Mouse (Mus musculus) liver, postnatal 0 days (tissue): ENCODE results near the gene Serpinb1a. TPM values are rescaled to one million over a fixed set of nuclear protein-coding genes. Genes with fewer than 3 reads are reported as not detected.

Experiments used
- ATAC-seq: fragments of 200-750 bp; cut with Nextera tagmentation; 2 replicates; pipeline ENCODE4 v1.8.0; 2017; ENCODE audit warnings: mild to moderate bottlenecking, moderate library complexity
- DNase-seq: peaks from one replicate; pipeline ENCODE4 v3.0.0-alpha.2; 2016
- H3K27ac ChIP-seq: fragments of 300-500 bp; sonication (generic); 2 replicates; pipeline ENCODE4 v1.5.1; 2014; ENCODE audit warnings: antibody characterized with exemption, moderate library complexity, mild to moderate bottlenecking, low read depth
- H3K27me3 ChIP-seq: fragments of 300-500 bp; sonication (generic); 2 replicates; pipeline ENCODE4 v1.6.1; 2014; ENCODE audit warnings: low read length, control low read depth, mixed read lengths; ENCODE audit not compliant: insufficient read depth
- H3K36me3 ChIP-seq: fragments of 300-500 bp; sonication (generic); replicated peaks from 2 replicates; pipeline ENCODE4 v1.6.1; 2014; ENCODE audit warnings: mild to moderate bottlenecking, control low read depth, low read length, moderate library complexity, mixed read lengths; ENCODE audit not compliant: insufficient read depth
- H3K4me1 ChIP-seq: fragments of 300-500 bp; sonication (generic); 2 replicates; pipeline ENCODE4 v1.6.1; 2014; ENCODE audit warnings: antibody characterized with exemption, mild to moderate bottlenecking, control low read depth; ENCODE audit not compliant: insufficient read depth
- H3K4me2 ChIP-seq: fragments of 300-500 bp; sonication (generic); 2 replicates; pipeline ENCODE4 v1.6.1; 2014; ENCODE audit warnings: low read depth, mild to moderate bottlenecking, low read length, moderate library complexity, mixed read lengths
- H3K4me3 ChIP-seq: fragments of 300-500 bp; sonication (generic); 2 replicates; pipeline ENCODE4 v1.5.1; 2014; ENCODE audit warnings: low read depth, low read length
- H3K9ac ChIP-seq: fragments of 300-500 bp; sonication (generic); replicated peaks from 2 replicates; pipeline ENCODE4 v1.6.1; 2014; ENCODE audit warnings: mild to moderate bottlenecking, moderate library complexity
- H3K9me3 ChIP-seq: fragments of 300-500 bp; sonication (generic); 2 replicates; pipeline ENCODE4 v1.6.1; 2016; ENCODE audit warnings: mild to moderate bottlenecking, control low read depth, low read length, mixed read lengths
- CTCF ChIP-seq: sonication (generic); IDR thresholded peaks from 2 replicates; pipeline ENCODE4 v1.5.1; 2016; ENCODE audit warnings: antibody characterized with exemption, low read depth
- EP300 ChIP-seq: IDR thresholded peaks from 2 replicates; pipeline ENCODE4 v1.6.1; 2016; ENCODE audit warnings: antibody characterized with exemption, low read depth, mild to moderate bottlenecking
- WGBS: fragments of 180-500 bp; shearing (Covaris S2); extraction: QIAGEN DNeasy Blood & Tissue Kit; methylation state at CpG from one replicate; pipeline ENCODE4 v1.1.7; 2014; ENCODE audit not compliant: insufficient replicate concordance; 5-methylcytosine and 5-hydroxymethylcytosine counted together
- polyA plus RNA-seq: library from polyadenylated mRNA; unstranded; fragments of >200 nt; fragmentation: Nextera tagmentation; extraction: Ambion mirVana; gene quantifications from 2 replicates; pipeline ENCODE4 v1.2.1, GENCODE M21; 2015

The Serpinb1a gene
- polyA plus RNA-seq, 1 experiment from 2014 or later, result 50.4 TPM

DNA sequence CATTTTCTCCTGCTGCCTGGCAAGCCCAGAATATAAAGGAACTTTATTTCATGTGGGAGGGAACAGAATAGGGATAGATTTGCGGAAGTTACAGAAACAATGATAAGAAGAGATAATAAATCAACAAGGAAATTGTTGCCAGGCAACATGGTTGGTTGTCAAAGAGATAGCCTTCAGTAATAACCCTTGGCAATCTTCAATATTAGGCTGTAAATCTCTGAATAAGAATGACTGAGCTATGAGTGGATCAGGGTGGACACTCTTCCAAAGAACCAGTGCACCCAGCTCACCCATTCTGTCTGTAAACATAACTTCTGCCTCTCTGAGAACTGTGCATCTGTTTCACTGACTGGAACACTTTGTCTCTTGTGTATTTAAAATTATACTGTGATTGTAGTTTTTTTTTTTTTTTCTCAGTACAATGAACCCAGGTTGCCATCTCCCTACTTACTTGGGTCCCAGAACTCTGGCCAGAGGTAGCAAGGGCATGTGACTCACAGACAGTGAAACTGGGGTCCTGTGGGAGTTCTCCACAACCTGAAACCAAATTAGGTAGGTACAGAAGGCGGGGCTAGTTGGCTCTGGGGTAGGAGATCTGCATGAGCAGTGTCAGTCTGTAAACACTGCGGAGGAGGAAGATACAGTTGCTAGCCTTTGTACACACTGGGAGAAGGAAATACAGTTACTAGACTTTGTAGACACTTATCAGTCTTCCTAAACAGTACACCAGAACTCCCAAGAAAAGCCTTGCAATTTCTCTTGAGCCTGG is 19.3 kb downstream of the Serpinb1a start:
- Histone ChIP-seq H3K36me3 (no peaks in the 10 kb centered on the region), H3K9me3 (no peaks in the 10 kb centered on the region), H3K27me3 (no peaks in the 10 kb centered on the region), H3K27ac (peak overlapping the region; percentile 19), H3K4me3 (no peak overlapping the region), H3K9ac (no peak overlapping the region), H3K4me1 (peaks cover 15% of the 10 kb centered on the region; the same call in 1 of the 2 replicates), H3K4me2 (no peak overlapping the region)
- 46% methylated on average over 3 of the region's 3 CpGs for WGBS
- TF ChIP-seq EP300 (no peak), CTCF (no peak)
- ATAC-seq (no peak), DNase-seq (no peak)

DNA sequence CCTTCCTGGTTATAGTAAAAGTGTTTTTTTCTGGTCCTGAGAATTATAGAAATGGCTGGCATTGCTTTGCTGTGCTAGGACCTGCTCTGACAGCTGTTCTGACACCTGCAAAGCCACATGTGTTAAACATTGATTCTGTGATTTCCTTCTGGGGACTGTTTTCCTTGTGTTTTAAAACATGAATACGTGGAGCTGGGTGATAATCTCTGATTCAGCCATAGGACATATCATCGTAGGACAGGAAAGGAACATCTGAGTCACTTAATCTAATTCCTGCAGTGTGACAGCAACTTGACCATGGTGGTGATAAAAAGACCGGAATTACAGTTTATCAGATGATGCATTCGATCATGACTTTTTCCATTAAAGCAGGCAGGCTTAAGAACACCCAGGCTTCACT is 22.1 kb downstream of the Serpinb1a start:
- H3K27me3 ChIP-seq, result no peaks in the 10 kb centered on the region
- no peaks in the 10 kb centered on the region for H3K9me3 ChIP-seq
- no peak overlapping the region for H3K9ac ChIP-seq
- TF ChIP-seq CTCF, result no peak
- peak; percentile 52; the same call in 1 of the 2 replicates for TF ChIP-seq EP300
- H3K36me3 ChIP-seq, result no peaks in the 10 kb centered on the region
- H3K4me2 ChIP-seq, result no peak overlapping the region
- no peak for ATAC-seq
- H3K4me3 ChIP-seq, result no peak overlapping the region
- DNase-seq, result no peak
- WGBS, result 51% methylated on average over 4 of the region's 4 CpGs
- H3K4me1 ChIP-seq, result peaks cover 17% of the 10 kb centered on the region; the same call in 1 of the 2 replicates
- no peak overlapping the region for H3K27ac ChIP-seq

DNA sequence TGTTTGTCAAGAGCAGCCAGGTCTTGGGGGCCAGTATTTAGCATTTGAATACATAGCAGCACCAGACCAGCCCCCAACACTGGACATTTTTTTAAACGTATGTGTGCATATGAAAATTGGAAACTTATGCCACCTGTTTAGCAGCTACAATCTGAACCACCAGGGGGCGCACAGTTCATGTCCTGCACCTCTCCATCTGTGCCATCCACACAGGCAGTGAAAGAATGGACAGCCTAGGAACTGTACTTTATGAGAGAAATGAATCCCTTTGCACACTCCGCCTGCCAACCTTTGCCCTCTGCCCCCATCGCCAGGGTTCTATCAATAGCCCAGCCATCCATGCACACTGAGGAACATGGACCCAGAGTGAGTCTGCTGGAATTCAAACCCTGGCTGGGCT is 23.0 kb downstream of the Serpinb1a start:
- whole genome bisulfite sequencing, result 39% methylated on average over 4 of the region's 4 CpGs
- peak; percentile 90 for TF ChIP-seq CTCF
- no peak for TF ChIP-seq EP300
- Histone ChIP-seq H3K36me3 (peaks cover 5% of the 10 kb centered on the region; the same call in 1 of the 2 replicates), H3K4me2 (no peak overlapping the region), H3K9ac (no peak overlapping the region), H3K9me3 (no peaks in the 10 kb centered on the region), H3K27ac (peak overlapping the region; percentile 75), H3K4me3 (no peak overlapping the region), H3K4me1 (peaks cover 17% of the 10 kb centered on the region; the same call in 1 of the 2 replicates), H3K27me3 (no peaks in the 10 kb centered on the region)
- DNase-seq, result peak; percentile 81
- peak; percentile 30; the same call in 1 of the 2 replicates for ATAC-seq

DNA sequence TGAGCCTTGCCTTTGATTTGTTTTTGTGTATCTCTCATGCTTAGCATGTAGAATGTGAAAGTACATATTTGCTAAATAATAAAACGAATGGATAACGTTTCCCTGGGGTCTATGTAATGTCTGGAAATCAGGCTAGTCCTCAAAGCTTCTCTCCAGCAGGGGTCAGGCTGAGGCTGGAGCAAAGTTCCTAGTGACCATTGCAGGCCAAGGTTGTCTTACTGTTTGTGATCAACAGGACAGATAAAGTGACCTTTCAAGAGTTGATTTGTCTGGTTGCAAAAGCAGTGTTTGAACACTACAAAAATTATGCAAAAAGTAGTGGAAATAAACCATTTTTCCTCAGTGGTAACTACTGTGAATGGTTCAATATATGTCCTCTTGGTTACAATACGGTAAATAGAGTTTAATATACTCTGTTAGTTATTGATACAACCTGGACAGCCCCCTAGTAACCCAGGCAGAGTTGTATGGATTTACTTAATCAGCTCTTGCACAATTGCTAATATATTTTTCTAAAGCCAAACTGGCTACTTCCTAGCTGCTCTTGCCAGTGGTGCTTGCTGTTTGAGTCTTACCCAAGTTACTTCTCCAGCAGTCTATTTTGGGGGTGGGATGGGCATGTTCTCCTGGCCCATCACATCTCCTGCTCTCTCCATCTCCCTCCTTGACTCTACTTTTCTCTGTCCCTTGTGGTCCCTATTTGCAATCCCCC is 23.7 kb downstream of the Serpinb1a start:
- no peaks in the 10 kb centered on the region for H3K27me3 ChIP-seq
- H3K4me2 ChIP-seq, result no peak overlapping the region
- no peak overlapping the region; the same call in 1 of the 2 replicates for H3K9ac ChIP-seq
- H3K27ac ChIP-seq, result peak overlapping the region; percentile 75
- no peak overlapping the region for H3K4me3 ChIP-seq
- H3K36me3 ChIP-seq, result peaks cover 5% of the 10 kb centered on the region; the same call in 1 of the 2 replicates
- peak; percentile 68 for ATAC-seq
- TF ChIP-seq CTCF, result peak; percentile 64
- 0 out of 2 replicates have a peak, but pooled peaks have one; percentile 8 for TF ChIP-seq EP300
- peaks cover 17% of the 10 kb centered on the region; the same call in 1 of the 2 replicates for H3K4me1 ChIP-seq
- DNase-seq, result peak; percentile 47
- no peaks in the 10 kb centered on the region for H3K9me3 ChIP-seq
- WGBS, result 59% methylated on average over 3 of the region's 3 CpGs

DNA sequence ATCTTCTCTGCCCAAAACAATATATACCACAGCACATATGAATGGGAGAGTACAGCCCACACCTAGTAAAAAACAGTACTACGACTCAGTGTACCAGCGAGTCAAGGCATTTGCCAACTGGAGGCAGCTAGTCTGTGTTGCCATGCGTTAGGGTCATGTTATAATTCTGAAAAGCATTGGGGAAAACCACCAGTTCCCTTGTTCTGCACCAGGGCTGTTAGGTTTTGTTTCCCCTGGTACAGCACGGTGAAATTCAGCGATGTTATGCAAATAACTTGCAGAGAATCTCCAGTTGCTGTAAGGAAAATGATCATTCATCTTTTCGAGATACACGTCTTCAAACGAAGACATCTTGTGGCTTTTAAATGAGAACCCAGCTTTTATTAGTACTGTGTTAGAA is 25.4 kb downstream of the Serpinb1a start:
- DNase-seq (no peak), ATAC-seq (no peak)
- H3K4me1 ChIP-seq, result peaks cover 12% of the 10 kb centered on the region; the same call in 1 of the 2 replicates
- H3K4me3 ChIP-seq, result no peak overlapping the region
- no peaks in the 10 kb centered on the region for H3K27me3 ChIP-seq
- no peak overlapping the region for H3K4me2 ChIP-seq
- peaks cover 18% of the 10 kb centered on the region; the same call in 1 of the 2 replicates for H3K36me3 ChIP-seq
- 77% methylated on average over 8 of the region's 8 CpGs for WGBS
- TF ChIP-seq EP300, result no peak
- no peak for TF ChIP-seq CTCF
- peak overlapping the region; percentile 74; the same call in 1 of the 2 replicates for H3K27ac ChIP-seq
- no peaks in the 10 kb centered on the region for H3K9me3 ChIP-seq
- no peak overlapping the region for H3K9ac ChIP-seq
